Mouse (Mus musculus): ENCODE data around the gene Dop1b.

- no peak for TF ChIP-seq ZC3H11A (IDR thresholded peaks at IDR 0.05; ENCODE audit: borderline replicate concordance, low read depth, low read length)
- TF ChIP-seq HCFC1 (IDR thresholded peaks at IDR 0.05; ENCODE audit: borderline replicate concordance, insufficient read depth, low read length): no peak
- TF ChIP-seq MAFK (IDR thresholded peaks at IDR 0.05; ENCODE audit: insufficient read depth, low read depth, low read length): no peak
These were observed 127.3 kb downstream of the Dop1b start for GRCm38 (mm10) chr16:93839049-93839448.

Measured in ES-E14 (cell line).